Mouse (Mus musculus): ENCODE data around the gene Atp6v0c.

- TF ChIP-seq GATA1 (IDR thresholded peaks at IDR 0.05; ENCODE audit: borderline replicate concordance, low read length) (no peak), FLI1 (IDR thresholded peaks at IDR 0.05; ENCODE audit: low read length) (no peak)
These were observed 35.3 kb upstream of the Atp6v0c start for GRCm38 (mm10) chr17:24204846-24205245.
